Mouse (Mus musculus) gastrocnemius, postnatal 10 days (tissue): ENCODE results near the gene Svs1. TPM values are rescaled to one million over a fixed set of nuclear protein-coding genes. Genes with fewer than 3 reads are reported as not detected.
"Not testable (repeated sequence)": the region's sequence is repeated elsewhere in the genome, so short reads cannot be mapped to it uniquely, and the experiment has no call there.

Source experiments
- DNase-seq: peaks from one replicate; pipeline ENCODE4 v3.0.0; 2021; ENCODE audit warnings: mixed read lengths
- long read RNA-seq, 2 experiments: library from polyadenylated mRNA; stranded (forward); transcript quantifications; one replicate each; pipeline ENCODE4 v2.0.0; 2021
- total RNA-seq, 2 experiments: library from RNA; stranded (reverse); gene quantifications; 2 replicates each; pipeline ENCODE4 v1.2.3; 2021

The Svs1 gene
- not detected for total RNA-seq
- long read RNA-seq, experiment 1 = 0 reads
- long read RNA-seq, experiment 2 = 0 reads

DNA sequence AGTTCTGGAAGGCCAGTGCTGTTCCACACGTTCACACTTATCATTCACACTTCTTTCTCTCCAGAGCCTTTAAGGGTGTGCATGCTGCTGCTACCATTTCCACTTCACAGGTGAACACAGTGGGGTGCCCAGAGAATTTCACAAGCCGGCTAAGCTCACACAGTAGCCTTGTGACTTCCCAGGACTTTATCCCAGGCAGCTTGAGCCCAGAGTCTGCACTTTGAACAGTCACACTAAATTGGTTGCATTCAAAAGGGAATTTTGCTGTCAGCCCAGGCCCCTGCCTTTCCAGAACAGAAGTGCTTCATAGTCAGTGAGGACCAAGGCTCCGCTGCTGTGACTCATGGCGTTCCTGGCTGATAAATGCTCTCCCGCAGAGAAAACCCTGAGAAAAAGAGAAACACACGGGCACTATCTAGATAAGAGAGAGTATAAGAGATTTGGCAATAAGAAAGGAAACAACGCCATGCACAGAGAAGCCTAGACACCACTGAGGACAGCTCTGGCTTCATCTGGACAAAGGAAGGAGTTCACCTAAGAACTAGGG lies at the start of gene Svs1:
Gene Svs1 (plus strand): TSS at position 418 of the 547 bp plus-strand sequence.
- DNase-seq = no peak

- DNase-seq = no peak
Measured at GRCm38 (mm10) chr6:48949596-48949995, 37.1 kb upstream of the Svs1 start.

DNA sequence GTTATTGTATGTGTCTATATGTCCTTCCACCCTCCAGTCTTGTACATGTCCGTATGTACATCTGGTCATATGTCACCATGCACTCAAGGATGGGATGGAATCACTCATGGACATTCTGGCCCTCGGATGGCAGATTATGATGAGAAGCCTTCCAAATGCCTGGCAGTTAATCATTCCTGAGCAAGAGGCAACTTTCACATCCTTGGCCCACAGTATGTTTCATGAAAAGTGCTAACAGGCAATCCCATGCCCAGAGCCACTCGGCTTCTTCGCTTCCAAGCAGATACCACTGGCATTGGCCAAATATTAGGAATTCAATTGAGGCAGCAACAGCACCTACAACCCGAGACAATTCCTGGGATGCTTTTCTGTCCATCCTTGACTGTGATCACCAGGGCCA lies 36.0 kb upstream of the Svs1 start:
- DNase-seq = no peak

- DNase-seq = no peak
Measured at GRCm38 (mm10) chr6:48951630-48952029, 35.0 kb upstream of the Svs1 start.

GRCm38 (mm10) chr6:48953220-48953619 lies 33.4 kb upstream of the Svs1 start:
- no peak for DNase-seq

DNA sequence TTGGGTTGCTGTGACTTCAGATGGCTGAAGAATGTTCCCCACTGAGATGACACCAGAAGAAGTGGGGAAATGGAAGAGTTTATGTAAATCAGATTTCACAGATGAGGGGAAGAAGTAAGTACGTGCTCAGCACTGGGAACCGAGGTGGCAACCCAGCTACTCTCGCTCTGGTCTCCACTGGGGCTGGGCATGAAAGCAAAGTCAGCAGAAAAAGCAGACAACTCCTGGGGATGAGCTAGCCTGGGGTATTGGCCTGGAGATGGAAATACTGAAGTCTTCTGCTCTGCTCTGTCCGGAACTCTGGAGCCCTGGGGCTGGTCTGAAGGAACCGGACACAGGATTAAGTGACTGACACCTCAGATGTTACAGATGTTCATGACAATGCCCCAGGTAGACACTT lies 32.5 kb upstream of the Svs1 start:
- DNase-seq = no peak

DNA sequence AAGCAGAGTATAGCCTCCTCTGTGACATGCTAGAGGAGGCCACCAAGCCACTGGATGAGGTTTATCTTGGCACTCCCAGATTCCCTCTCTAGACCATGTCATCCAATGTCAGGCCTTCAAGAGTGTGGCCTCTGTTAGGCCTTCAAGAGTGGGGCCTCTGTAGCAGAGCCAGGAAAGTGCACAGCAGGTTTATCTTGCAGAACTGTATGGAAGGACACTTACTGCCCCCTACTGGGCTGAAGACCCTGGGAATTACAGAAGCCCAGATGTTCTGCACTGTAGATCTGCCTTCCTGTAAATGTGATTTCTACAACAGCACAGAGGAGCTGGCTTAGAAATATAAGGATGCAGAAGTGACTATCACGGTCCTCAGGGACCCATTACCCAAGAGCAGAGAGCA lies 31.7 kb upstream of the Svs1 start:
- peak; percentile 41 for DNase-seq

- no peak for DNase-seq
Measured at GRCm38 (mm10) chr6:48956785-48957184, 29.9 kb upstream of the Svs1 start.

GRCm38 (mm10) chr6:48958053-48958452 lies 28.6 kb upstream of the Svs1 start:
- DNase-seq = no peak

DNA sequence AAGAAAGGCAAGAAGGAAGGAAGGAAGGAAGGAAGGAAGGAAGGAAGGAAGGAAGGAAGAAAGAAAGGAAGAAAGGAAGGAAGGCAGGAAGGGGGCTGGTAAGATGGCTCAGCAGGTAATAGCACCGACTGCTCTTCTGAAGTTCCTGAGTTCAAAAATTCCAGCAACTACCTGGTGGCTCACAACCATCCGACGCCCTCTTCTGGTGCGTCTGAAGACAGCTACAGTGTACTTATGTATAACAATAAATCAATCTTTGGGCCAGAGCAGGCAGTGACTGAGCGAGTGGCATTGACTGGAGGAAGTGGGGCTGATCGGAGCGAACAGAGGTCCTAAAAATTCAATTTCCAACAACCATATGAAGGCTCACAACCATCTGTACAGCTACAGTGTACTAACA lies 27.5 kb upstream of the Svs1 start:
- DNase-seq = not testable (repeated sequence)

- DNase-seq = not testable (repeated sequence)
Measured at GRCm38 (mm10) chr6:48966696-48967095, 20.0 kb upstream of the Svs1 start.

- no peak for DNase-seq
Measured at GRCm38 (mm10) chr6:48967868-48968267, 18.8 kb upstream of the Svs1 start.

- DNase-seq = no peak
Measured at GRCm38 (mm10) chr6:48974663-48975062, 12.0 kb upstream of the Svs1 start, which contains the start of gene Doxl2. Gene Doxl2 (plus strand): TSS chr6:48974963.

DNA sequence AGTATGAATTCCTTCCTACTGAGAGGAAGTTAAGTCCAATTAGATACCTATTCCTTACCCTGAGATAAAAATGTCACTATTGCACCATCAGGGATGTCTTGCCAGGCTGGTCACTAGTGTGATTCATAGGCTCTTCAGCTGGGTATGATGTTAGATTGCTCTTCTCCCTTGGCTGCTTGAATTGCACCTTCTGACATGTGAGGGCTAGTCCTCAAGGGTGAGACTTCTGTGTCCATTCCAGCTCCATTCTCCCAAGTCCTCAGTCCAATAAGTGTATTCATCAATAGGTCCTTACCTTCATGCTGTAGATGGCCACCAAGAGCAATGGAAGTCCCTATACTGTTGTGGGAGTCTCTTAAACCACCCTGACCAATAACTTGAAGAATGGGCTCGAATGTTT lies 7.0 kb upstream of the Svs1 start:
- no peak for DNase-seq

- no peak for DNase-seq
Measured at GRCm38 (mm10) chr6:48982305-48982704, 4.4 kb upstream of the Svs1 start.

DNA sequence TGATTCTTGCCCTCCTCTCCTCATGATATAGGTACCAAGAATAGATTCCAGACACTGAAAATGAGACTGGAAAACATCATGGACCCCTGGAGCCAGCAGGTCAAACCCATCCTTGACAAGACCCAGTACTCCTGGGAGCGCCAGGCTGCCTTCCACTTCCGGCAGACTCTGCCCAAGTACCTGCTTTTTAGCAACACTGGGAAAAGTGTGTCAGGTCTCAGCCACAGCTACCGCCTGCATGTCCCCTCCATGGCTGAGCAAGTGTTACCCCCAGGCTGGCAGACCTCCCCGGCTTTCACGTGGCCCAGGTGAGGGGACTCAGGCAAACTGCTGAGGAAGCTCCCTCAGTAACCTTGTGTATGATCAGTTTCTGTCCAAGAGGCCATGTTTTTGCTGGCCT lies 3.3 kb downstream of the Svs1 start:
- no peak for DNase-seq

GRCm38 (mm10) chr6:48991991-48992390 lies 5.3 kb downstream of the Svs1 start:
- no peak for DNase-seq

- no peak for DNase-seq
Measured at GRCm38 (mm10) chr6:48998186-48998585, 11.5 kb downstream of the Svs1 start.

DNA sequence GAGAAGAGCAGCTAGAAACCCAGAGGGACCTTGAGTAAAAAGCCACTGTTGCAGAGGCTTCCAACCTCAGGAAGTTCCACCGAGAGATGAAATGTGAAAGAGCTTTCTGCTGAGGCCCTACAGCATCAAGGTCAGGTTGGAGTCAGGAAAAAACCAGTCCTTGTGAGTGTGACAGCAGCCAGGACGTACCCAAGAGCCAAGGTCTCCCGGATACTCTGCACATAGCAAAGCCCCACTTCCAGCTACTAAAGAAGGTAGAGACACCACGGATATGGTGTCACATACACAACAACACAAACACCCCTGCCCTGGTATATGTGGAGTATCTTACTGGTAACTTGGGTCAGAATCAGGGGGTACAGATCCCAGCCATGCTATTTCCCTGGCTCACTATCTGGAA lies 12.1 kb downstream of the Svs1 start:
- no peak for DNase-seq

DNA sequence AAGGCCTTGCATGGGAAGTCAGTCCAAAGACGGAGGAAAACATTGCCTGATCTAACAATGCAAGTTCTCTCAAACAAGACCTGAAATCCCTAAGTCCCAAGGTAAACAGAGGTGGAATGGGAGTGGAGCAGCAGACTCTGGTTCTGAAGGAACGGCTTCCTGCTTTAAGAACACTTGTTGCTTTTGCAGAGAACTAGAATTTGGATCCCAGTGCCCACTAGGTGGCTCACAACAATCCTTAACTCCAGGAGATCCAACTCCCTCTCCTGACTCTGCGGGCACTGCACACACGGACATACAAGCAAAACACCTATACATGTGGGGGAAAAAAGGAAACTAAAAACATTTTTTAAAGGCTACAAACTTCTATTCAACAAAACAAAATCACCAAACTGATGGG lies 16.7 kb downstream of the Svs1 start:
- no peak for DNase-seq

- DNase-seq = peak; percentile 61
Measured at GRCm38 (mm10) chr6:49007981-49008380, 21.3 kb downstream of the Svs1 start.

GRCm38 (mm10) chr6:49008420-49009160 lies 21.9 kb downstream of the Svs1 start:
- no peak for DNase-seq

- DNase-seq = no peak
Measured at GRCm38 (mm10) chr6:49009161-49009555, 22.5 kb downstream of the Svs1 start.

- DNase-seq = no peak
Measured at GRCm38 (mm10) chr6:49009665-49010064, 23.0 kb downstream of the Svs1 start.
